Mouse (Mus musculus) myocyte (in vitro differentiated cells): ENCODE results near the gene Lasp1.
A peak's percentile ranks its signal among the peaks of the same experiment; 100 is the strongest.

Experiments used
- POLR2AphosphoS2 ChIP-seq: IDR thresholded peaks from one replicate; pipeline ENCODE4 v1.6.1; 2011; ENCODE audit warnings: low read depth, control low read depth; ENCODE audit not compliant: insufficient read length
- SRF ChIP-seq: IDR thresholded peaks from one replicate; pipeline ENCODE4 v1.6.1; 2011; ENCODE audit warnings: low read depth; ENCODE audit not compliant: control insufficient read depth, insufficient read length

GRCm38 (mm10) chr11:97840991-97841661, 42.3 kb downstream of the Lasp1 start:
- TF ChIP-seq SRF (no peak), POLR2AphosphoS2 (peak; percentile 47)
